Mouse (Mus musculus) megakaryocyte, embryonic 14.5 days (primary cell): ENCODE measurements around the gene Osbpl3. TPM values are rescaled to one million over a fixed set of nuclear protein-coding genes. Genes with fewer than 3 reads are reported as not detected.

Source experiments
- H3K27me3 ChIP-seq: replicated peaks from 2 replicates; pipeline ENCODE3; 2012; ENCODE audit warnings: inconsistent platforms
- H3K36me3 ChIP-seq: replicated peaks from 2 replicates; pipeline ENCODE3; 2012; ENCODE audit warnings: low read length, inconsistent platforms, mixed read lengths
- H3K4me1 ChIP-seq: 2 replicates; pipeline ENCODE4 v1.6.1; 2012; ENCODE audit warnings: inconsistent platforms
- H3K4me3 ChIP-seq: replicated peaks from 2 replicates; pipeline ENCODE3; 2012; ENCODE audit warnings: moderate library complexity, mild to moderate bottlenecking, inconsistent platforms
- H3K9me3 ChIP-seq: 2 replicates; pipeline ENCODE4 v1.6.1; 2012; ENCODE audit warnings: inconsistent platforms
- FLI1 ChIP-seq: IDR thresholded peaks from 2 replicates; pipeline ENCODE4 v1.6.1; 2012; ENCODE audit warnings: low read length, inconsistent platforms, mixed read lengths
- GATA1 ChIP-seq: IDR thresholded peaks from 3 replicates; pipeline ENCODE4 v1.6.1; 2012; ENCODE audit warnings: mixed read lengths, low read length, inconsistent platforms, borderline replicate concordance
- polyA plus RNA-seq: library from polyadenylated mRNA; stranded (reverse); fragments of >175 nt; gene quantifications from 2 replicates; pipeline ENCODE4 v1.2.3, GENCODE M21; 2012; ENCODE audit warnings: low replicate concordance; ENCODE audit not compliant: insufficient read depth

Gene Osbpl3
- polyA plus RNA-seq, 1 experiment = 7.3 TPM

DNA sequence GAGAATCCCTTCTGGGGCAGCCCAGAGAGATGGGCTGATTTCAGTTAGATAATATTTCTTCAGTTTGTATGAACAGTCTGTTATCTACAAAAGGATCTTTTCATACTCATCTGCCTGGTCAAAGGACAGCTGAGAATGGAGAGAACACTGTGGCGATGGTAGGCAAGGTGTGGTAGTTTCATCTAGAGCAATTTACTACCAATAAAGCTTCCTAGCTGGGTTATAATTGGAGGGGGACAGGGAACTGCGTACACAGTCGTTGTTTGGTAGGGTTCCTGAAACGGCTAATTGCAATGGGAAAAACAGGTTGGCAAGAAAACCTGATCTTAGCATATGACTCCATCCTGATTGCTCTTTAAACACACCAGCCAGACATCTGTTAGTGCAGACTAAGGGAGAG, 182.1 kb downstream of the Osbpl3 start:
- TF ChIP-seq FLI1 (no peak), GATA1 (no peak)
- Histone ChIP-seq H3K9me3 (no peaks in the 10 kb centered on the region), H3K27me3 (peaks cover 4% of the 10 kb centered on the region), H3K4me3 (no peak overlapping the region), H3K36me3 (no peaks in the 10 kb centered on the region), H3K4me1 (peaks cover 22% of the 10 kb centered on the region)

- Histone ChIP-seq H3K4me1 (peaks cover 22% of the 10 kb centered on the region), H3K9me3 (no peaks in the 10 kb centered on the region), H3K4me3 (no peak overlapping the region), H3K36me3 (no peaks in the 10 kb centered on the region), H3K27me3 (peaks cover 4% of the 10 kb centered on the region)
- TF ChIP-seq FLI1 = no peak
- no peak for TF ChIP-seq GATA1
These were observed 182.6 kb downstream of the Osbpl3 start for GRCm38 (mm10) chr6:50273416-50273815.

GRCm38 (mm10) chr6:50263670-50264069, 192.3 kb downstream of the Osbpl3 start, which contains the start of gene Gsdme:
Gene Gsdme, minus strand, starts transcription at chr6:50263862.
- TF ChIP-seq GATA1 (no peak), FLI1 (no peak)
- Histone ChIP-seq H3K4me3 (no peak within 1 kb of the TSS), H3K9me3 (no peaks in the 10 kb centered on the region), H3K4me1 (peaks cover 56% of the 10 kb centered on the region), H3K36me3 (no peaks in the 10 kb centered on the region), H3K27me3 (peaks cover 3% of the 10 kb centered on the region)

DNA sequence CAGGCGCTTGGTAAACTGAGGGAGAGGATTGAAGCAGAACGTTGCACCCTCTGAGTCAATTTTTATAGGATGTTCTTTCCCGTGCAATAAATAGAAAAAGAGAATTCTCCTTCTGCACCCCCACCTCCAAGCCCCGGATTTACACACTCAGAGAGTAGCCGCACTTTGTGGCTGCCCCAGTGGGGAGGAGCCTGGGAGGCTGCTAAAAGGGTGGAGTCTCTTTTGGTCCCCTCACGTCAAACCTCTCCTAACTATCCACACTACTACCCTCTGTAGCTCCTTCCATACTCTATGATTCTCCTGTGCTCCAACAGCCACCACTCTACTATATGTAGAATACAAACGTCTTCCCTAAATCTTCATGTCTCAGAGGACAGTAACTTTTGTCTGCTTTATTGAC, 193.7 kb downstream of the Osbpl3 start:
- TF ChIP-seq GATA1 (no peak), FLI1 (no peak)
- Histone ChIP-seq H3K4me1 (peaks cover 65% of the 10 kb centered on the region), H3K4me3 (peak overlapping the region; percentile 92), H3K27me3 (peaks cover 3% of the 10 kb centered on the region), H3K9me3 (no peaks in the 10 kb centered on the region), H3K36me3 (peaks cover 3% of the 10 kb centered on the region)

DNA sequence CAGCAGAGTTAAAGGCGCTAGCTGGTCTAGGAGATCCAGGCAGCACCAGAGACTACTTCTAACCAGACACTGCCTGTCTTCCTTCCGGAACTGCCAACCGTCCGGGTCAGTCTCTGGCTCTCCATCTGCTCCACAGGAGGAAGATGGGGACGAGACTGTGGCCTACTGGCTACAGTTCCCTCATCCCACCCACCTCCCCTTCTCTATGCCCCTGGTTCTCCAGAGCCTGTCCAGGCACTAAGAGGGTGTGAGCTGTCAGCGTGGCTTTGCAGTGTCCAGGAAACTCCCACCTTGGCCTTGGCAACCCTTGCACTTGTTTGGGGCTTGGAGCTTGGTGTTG, 194.1 kb downstream of the Osbpl3 start:
- H3K9me3 ChIP-seq = no peaks in the 10 kb centered on the region
- peaks cover 65% of the 10 kb centered on the region for H3K4me1 ChIP-seq
- peaks cover 3% of the 10 kb centered on the region for H3K27me3 ChIP-seq
- peaks cover 3% of the 10 kb centered on the region for H3K36me3 ChIP-seq
- no peak for TF ChIP-seq GATA1
- TF ChIP-seq FLI1 = no peak
- peak overlapping the region; percentile 92 for H3K4me3 ChIP-seq

GRCm38 (mm10) chr6:50261201-50261921, 194.6 kb downstream of the Osbpl3 start:
- H3K4me1 ChIP-seq = peaks cover 70% of the 10 kb centered on the region
- no peaks in the 10 kb centered on the region for H3K9me3 ChIP-seq
- H3K27me3 ChIP-seq = peaks cover 3% of the 10 kb centered on the region
- TF ChIP-seq FLI1 = no peak
- TF ChIP-seq GATA1 = no peak
- H3K4me3 ChIP-seq = peak overlapping the region; percentile 92
- H3K36me3 ChIP-seq = peaks cover 3% of the 10 kb centered on the region

- Histone ChIP-seq H3K36me3 (peaks cover 11% of the 10 kb centered on the region), H3K9me3 (no peaks in the 10 kb centered on the region), H3K4me3 (peak overlapping the region; percentile 88), H3K27me3 (no peaks in the 10 kb centered on the region), H3K4me1 (peaks cover 91% of the 10 kb centered on the region)
- TF ChIP-seq FLI1 = no peak
These were observed 200.6 kb downstream of the Osbpl3 start for GRCm38 (mm10) chr6:50255356-50255755.

DNA sequence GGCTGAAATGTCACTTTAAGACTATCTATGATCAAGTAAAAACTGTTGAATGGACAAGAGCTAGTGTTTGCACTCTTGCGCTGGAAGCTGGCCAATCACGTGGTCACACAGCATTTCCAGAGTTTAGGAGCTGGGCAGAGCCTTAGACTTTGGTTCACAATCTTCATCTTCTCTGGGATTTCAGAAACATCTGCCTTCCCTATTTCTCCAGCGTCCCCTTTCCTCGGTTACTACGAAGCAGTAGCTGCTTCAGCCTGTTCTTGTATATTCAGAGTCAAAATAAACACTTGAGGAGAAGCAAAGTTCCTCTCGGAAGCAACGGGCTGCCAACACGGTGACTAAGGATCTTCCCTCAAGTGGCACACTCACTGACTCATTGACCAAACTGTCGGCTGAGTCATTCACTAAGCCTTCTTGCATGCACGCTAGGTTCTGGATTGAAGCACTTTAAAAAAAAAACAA, 201.2 kb downstream of the Osbpl3 start:
- TF ChIP-seq FLI1 = no peak
- no peak for TF ChIP-seq GATA1
- H3K4me3 ChIP-seq = peak overlapping the region; percentile 88

GRCm38 (mm10) chr6:50252690-50253089, 203.3 kb downstream of the Osbpl3 start:
- Histone ChIP-seq H3K27me3 (no peaks in the 10 kb centered on the region), H3K36me3 (peaks cover 22% of the 10 kb centered on the region), H3K9me3 (no peaks in the 10 kb centered on the region), H3K4me3 (peak overlapping the region; percentile 85), H3K4me1 (peaks cover 83% of the 10 kb centered on the region)
- TF ChIP-seq GATA1 = no peak
- TF ChIP-seq FLI1 = no peak

More for the DNA sequence above, 201.2 kb downstream of the Osbpl3 start:
- Histone ChIP-seq H3K36me3 (peaks cover 14% of the 10 kb centered on the region), H3K9me3 (no peaks in the 10 kb centered on the region), H3K4me1 (peaks cover 90% of the 10 kb centered on the region), H3K27me3 (no peaks in the 10 kb centered on the region)

DNA sequence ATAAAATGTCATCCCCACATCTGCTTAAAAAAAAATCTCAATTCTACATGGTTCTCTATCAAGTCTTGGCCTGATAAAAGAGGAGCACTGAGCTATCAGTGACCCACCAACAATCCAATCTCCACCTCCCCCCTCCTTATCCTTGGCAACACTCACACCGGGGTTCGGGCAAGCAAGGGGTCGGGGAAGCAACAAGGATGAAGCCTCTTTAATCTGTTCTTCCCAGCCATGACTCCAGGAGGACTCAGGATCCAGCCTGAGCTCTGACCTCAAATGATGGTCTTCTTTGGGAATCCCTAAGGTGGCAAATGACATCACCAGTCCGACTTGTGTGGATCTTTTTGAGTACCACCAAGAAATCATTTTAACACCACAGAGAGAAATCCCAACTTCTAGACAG, 208.2 kb downstream of the Osbpl3 start:
- TF ChIP-seq GATA1 = no peak
- H3K36me3 ChIP-seq = peaks cover 55% of the 10 kb centered on the region
- no peaks in the 10 kb centered on the region for H3K27me3 ChIP-seq
- peaks cover 80% of the 10 kb centered on the region for H3K4me1 ChIP-seq
- H3K9me3 ChIP-seq = no peaks in the 10 kb centered on the region
- no peak overlapping the region for H3K4me3 ChIP-seq

GRCm38 (mm10) chr6:50247356-50247755, 208.6 kb downstream of the Osbpl3 start:
- no peak for TF ChIP-seq GATA1
- no peak for TF ChIP-seq FLI1
- Histone ChIP-seq H3K4me1 (peaks cover 78% of the 10 kb centered on the region), H3K27me3 (no peaks in the 10 kb centered on the region), H3K36me3 (peaks cover 55% of the 10 kb centered on the region), H3K9me3 (no peaks in the 10 kb centered on the region), H3K4me3 (no peak overlapping the region)
